Mouse (Mus musculus) adrenal gland (tissue): ENCODE measurements around the gene Kng2.
"Not testable (repeated sequence)": the region's sequence is repeated elsewhere in the genome, so short reads cannot be mapped to it uniquely, and the experiment has no call there.

ENCODE experiments used
- intact Hi-C: fragments of 180-260 bp; cut with DNase I; formaldehyde crosslinking; loops from one replicate; pipeline ENCODE4 v1.15.1; 2025

Kng2 gene

GRCm38 (mm10) chr16:22962256-22962655 is 67.0 kb downstream of the Kng2 start:
- intact Hi-C loops: no loop called here

DNA sequence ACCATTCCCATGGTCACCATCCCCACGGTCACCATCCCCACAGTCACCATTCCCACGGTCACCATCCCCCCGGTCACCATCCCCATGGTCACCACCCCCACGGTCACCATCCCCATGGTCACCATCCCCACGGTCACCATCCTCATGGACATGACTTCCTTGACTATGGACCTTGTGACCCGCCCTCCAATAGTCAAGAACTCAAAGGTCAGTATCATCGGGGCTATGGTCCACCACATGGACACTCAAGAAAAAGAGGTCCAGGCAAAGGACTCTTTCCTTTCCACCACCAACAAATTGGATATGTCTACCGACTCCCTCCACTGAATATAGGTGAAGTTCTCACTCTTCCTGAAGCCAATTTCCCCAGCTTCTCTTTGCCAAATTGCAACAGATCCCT is 68.2 kb downstream of the Kng2 start:
- intact Hi-C loops: no loop called here

- intact Hi-C loops: no loop called here
Observed at GRCm38 (mm10) chr16:22956085-22956439, 73.2 kb downstream of the Kng2 start.

- intact Hi-C loops: no loop called here
Observed at GRCm38 (mm10) chr16:22955397-22956084, 73.7 kb downstream of the Kng2 start.

- intact Hi-C loops: loop anchor here (2.0 kb wide), 1 partner anchor 76 kb away; no protein-coding TSS in a partner anchor
Observed at GRCm38 (mm10) chr16:22953069-22953468, 76.2 kb downstream of the Kng2 start.

GRCm38 (mm10) chr16:22950840-22951395 is 78.4 kb downstream of the Kng2 start, which contains the start of gene Hrg:
Hrg (plus strand) TSS chr16:22951072.
- intact Hi-C loops: no loop called here

DNA sequence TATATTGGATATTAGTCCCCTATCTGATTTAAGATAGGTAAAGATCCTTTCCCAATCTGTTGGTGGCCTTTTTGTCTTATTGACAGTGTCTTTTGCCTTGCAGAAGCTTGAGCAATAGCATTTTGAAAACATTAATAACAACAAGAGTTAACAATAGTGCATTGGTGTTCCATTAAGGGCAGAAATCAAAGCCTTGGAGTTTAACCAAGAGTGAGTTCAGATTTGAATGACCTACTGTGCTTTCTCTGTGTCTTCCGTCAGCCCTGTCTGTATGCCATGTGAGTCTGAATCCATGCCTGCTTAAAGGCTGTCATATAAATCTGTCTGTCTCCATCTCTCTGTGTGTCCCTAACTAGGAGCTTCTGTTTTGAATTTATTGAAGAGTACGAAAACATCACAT is 81.9 kb downstream of the Kng2 start:
- intact Hi-C loops: no loop called here

GRCm38 (mm10) chr16:22941825-22942476 is 87.3 kb downstream of the Kng2 start:
- intact Hi-C loops: not testable (repeated sequence)

DNA sequence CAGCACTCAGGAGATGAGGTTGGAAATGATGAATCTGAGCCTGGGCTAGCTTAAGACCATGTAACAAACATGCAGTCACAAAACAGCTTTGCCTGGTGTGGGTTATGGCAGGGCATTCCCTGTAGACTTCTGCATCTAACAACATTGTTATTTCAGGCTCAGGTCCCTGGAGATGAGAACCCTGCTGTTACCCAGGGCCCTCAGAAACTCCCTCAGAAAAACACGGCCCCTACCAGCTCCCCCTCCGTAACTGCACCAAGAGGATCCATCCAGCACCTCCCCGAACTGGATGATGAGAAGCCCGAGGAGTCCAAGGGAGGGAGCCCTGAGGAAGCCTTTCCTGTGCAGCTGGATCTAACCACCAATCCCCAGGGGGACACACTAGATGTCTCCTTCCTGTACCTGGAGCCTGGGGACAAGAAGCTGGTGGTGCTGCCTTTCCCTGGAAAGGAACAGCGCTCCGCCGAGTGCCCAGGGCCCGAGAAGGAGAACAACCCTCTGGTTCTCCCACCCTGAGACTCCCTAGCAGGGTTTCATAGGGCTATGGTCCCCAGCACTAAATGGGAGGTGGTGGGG is 90.1 kb downstream of the Kng2 start:
- intact Hi-C loops: no loop called here

DNA sequence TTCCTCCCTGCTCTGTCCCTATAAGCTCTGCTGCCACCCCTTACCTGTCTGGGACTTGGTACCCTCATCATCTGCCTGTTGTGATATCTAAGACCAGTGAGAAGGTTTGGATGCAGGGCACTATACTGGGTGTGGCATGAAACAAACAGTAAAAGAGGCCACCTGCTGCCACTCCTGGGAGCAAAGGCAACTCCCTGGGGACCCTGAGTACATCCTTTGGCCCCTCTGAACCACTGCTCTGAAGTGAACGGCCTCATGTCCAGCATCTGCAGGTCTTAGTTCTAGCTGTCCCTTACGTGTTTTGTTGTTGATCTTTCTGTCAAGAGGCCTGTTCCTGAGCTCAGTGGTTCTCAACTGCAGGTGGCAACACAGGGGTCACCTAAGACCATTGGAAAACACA is 90.7 kb downstream of the Kng2 start:
- intact Hi-C loops: no loop called here

- intact Hi-C loops: no loop called here
Observed at GRCm38 (mm10) chr16:22937631-22938030, 91.7 kb downstream of the Kng2 start.
